Mouse (Mus musculus) G1E-ER4 (cell line): Measurements from ENCODE around the gene Rasgrf1. TPM values are rescaled to one million over a fixed set of nuclear protein-coding genes. Genes with fewer than 3 reads are reported as not detected.

Experiments used
- GATA1 ChIP-seq: IDR thresholded peaks from one replicate; pipeline ENCODE4 v1.8.0; 2012; ENCODE audit warnings: low read length, inconsistent platforms
- polyA plus RNA-seq: library from polyadenylated mRNA; stranded (reverse); fragments of >175 nt; gene quantifications from 2 replicates; pipeline ENCODE4 v1.2.3, GENCODE M21; 2012

The Rasgrf1 gene
- polyA plus RNA-seq, 1 experiment: not detected

DNA sequence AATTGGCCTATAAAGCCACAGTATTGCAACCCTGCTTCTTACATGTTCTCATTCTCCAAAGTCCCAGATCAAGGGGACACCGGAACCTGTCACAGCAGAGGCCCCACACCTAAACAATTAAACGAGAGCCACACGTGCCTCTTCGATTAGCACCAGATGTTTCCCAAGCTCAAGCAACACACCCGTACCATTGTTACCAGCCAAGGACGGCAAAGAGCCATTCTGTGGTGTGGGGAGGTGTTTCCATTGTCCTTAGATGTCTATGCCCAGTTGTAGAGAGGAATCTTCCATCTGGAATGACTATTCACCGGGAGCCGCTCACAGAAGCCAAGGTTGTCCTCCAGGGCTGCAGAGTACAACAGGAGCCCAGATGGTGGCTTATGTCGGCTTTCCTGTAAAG, 11.4 kb downstream of the Rasgrf1 start:
- no peak for TF ChIP-seq GATA1

DNA sequence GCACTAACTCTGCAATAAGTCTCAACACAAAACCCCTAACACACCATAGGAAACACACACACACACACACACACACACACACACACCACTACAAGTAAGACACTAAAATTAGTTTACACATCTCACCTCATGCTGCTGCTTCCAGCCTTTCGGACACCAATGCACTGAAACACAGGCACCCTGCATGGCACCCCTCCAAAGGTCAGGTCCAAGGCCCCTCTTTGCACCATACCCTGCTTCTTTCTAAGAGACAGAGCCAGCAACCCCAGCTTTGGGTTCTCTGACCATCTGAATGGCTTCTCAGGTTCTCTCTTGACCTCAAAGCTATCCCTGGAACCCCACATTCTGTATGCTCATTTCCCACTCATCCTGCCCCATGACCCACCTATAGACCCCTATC, 13.0 kb downstream of the Rasgrf1 start:
- no peak for TF ChIP-seq GATA1

GRCm38 (mm10) chr9:89924836-89925235, 15.1 kb downstream of the Rasgrf1 start:
- TF ChIP-seq GATA1: no peak

DNA sequence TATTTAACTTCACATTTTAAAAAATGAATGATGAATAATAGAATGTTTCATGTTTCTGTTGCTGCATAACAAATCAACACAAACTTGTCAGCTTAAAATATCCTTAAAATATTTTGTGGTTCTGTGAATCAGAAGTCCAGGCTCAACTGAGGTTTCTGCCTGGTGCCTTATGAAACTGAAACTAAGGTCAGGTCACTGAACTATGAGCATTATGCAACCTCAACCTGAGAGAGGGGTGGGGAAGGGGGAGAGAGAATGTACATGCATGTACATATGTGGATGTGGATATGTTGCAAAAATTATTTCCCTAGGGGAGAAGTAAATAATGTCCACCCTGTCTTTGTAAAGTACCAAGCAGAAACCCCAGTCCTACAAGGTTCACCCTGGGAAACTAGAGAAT, 18.8 kb downstream of the Rasgrf1 start:
- TF ChIP-seq GATA1: no peak

GRCm38 (mm10) chr9:89940428-89940827, 30.7 kb downstream of the Rasgrf1 start:
- TF ChIP-seq GATA1: no peak

- no peak for TF ChIP-seq GATA1
These were observed 37.1 kb downstream of the Rasgrf1 start for GRCm38 (mm10) chr9:89946830-89947229.

GRCm38 (mm10) chr9:89948602-89949001, 38.9 kb downstream of the Rasgrf1 start:
- TF ChIP-seq GATA1: no peak

GRCm38 (mm10) chr9:89953596-89954215, 44.0 kb downstream of the Rasgrf1 start:
- TF ChIP-seq GATA1: no peak

- no peak for TF ChIP-seq GATA1
These were observed 45.3 kb downstream of the Rasgrf1 start for GRCm38 (mm10) chr9:89954860-89955479.

GRCm38 (mm10) chr9:89958959-89959358, 49.3 kb downstream of the Rasgrf1 start:
- no peak for TF ChIP-seq GATA1

- TF ChIP-seq GATA1: no peak
These were observed 54.4 kb downstream of the Rasgrf1 start for GRCm38 (mm10) chr9:89964091-89964490.

- no peak for TF ChIP-seq GATA1
These were observed 58.0 kb downstream of the Rasgrf1 start for GRCm38 (mm10) chr9:89967716-89968115.

GRCm38 (mm10) chr9:89968836-89969450, 59.2 kb downstream of the Rasgrf1 start:
- no peak for TF ChIP-seq GATA1

DNA sequence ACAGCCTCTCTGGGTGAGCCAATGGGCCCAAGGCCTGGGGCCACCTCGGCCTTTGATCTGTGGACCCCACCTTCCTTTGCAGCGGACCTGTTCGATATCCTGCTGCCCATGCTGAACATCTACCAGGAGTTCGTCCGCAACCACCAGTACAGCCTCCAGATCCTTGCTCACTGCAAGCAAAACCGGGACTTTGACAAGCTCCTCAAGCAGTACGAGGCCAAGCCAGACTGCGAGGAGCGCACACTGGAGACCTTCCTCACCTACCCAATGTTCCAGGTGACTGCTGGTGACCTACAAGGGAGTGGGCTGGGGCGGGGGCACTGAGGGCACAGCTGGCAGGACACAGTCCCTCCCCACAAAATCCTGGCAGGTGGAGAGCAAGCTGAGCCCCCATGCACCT, 60.6 kb downstream of the Rasgrf1 start:
- TF ChIP-seq GATA1: no peak

GRCm38 (mm10) chr9:89970886-89971486, 61.3 kb downstream of the Rasgrf1 start:
- TF ChIP-seq GATA1: no peak

DNA sequence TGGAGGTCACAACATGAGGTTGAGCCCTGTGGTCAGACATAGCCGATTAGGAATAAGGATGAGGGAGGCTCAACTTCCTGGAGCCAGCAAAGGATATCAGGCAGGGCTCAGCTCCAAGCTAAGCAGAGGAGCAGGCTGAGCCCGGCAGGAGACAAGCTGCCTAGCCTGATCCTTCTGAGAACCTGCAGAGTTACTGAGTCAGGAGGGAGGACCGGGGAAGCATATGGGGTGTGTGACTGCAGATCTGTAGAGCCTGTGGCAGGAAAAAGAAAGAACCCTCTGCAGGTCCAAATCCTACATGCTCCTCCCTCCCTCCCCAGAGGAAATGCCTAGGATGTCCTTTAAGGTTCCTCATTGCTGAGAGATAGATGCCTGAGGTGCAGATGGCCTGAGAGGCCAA, 62.6 kb downstream of the Rasgrf1 start:
- TF ChIP-seq GATA1: no peak

GRCm38 (mm10) chr9:89973856-89974255, 64.1 kb downstream of the Rasgrf1 start:
- no peak for TF ChIP-seq GATA1
